Mouse (Mus musculus) layer of hippocampus, adult 2 months (tissue): ENCODE data around the gene Ube2b. TPM values are rescaled to one million over a fixed set of nuclear protein-coding genes. Genes with fewer than 3 reads are reported as not detected.

Experiments used
- DNase-seq, 2 experiments: peaks; one replicate each; pipeline ENCODE4 v3.0.0; 2022; ENCODE audit warnings: low spot score in 2 of 2
- H3K27ac ChIP-seq: fragments of 200-600 bp; 2 replicates; pipeline ENCODE4 v1.8.1; 2022
- H3K4me3 ChIP-seq: fragments of 200-600 bp; 2 replicates; pipeline ENCODE4 v1.8.1; 2022; ENCODE audit warnings: mild to moderate bottlenecking
- CTCF ChIP-seq: fragments of 200-600 bp; conservative IDR thresholded peaks from 2 replicates; pipeline ENCODE4 v1.8.1; 2022; ENCODE audit warnings: antibody characterized with exemption, mild to moderate bottlenecking, moderate library complexity
- long read RNA-seq, 2 experiments: library from polyadenylated mRNA; stranded (forward); transcript quantifications; one replicate each; pipeline ENCODE4 v2.0.0; 2021; ENCODE audit warnings: borderline mapping rate in 2 of 2
- total RNA-seq, 2 experiments: library from RNA; stranded (reverse); gene quantifications; 2 replicates each; pipeline ENCODE4 v1.2.3; 2021

Ube2b gene
- 100 to 1,000 TPM; 182 to 191 TPM for total RNA-seq
- long read RNA-seq, experiment 1, transcript Ube2b-202 (7 exons, 585 nt): minor isoform, 10 of 54 reads
- long read RNA-seq, experiment 1, transcript Ube2b-201 (6 exons, 1,792 nt): major isoform, 28 of 54 reads
- long read RNA-seq, experiment 1, partial matches to known transcripts: 6 of 54 reads
- long read RNA-seq, experiment 1, other reads (novel, unspliced or antisense): 10 of 54 reads
- long read RNA-seq, experiment 2, transcript Ube2b-201 (6 exons, 1,792 nt): major isoform, 54 of 76 reads
- long read RNA-seq, experiment 2, transcript Ube2b-202 (7 exons, 585 nt): minor isoform, 7 of 76 reads
- long read RNA-seq, experiment 2, partial matches to known transcripts: 5 of 76 reads
- long read RNA-seq, experiment 2, other reads (novel, unspliced or antisense): 10 of 76 reads

DNA sequence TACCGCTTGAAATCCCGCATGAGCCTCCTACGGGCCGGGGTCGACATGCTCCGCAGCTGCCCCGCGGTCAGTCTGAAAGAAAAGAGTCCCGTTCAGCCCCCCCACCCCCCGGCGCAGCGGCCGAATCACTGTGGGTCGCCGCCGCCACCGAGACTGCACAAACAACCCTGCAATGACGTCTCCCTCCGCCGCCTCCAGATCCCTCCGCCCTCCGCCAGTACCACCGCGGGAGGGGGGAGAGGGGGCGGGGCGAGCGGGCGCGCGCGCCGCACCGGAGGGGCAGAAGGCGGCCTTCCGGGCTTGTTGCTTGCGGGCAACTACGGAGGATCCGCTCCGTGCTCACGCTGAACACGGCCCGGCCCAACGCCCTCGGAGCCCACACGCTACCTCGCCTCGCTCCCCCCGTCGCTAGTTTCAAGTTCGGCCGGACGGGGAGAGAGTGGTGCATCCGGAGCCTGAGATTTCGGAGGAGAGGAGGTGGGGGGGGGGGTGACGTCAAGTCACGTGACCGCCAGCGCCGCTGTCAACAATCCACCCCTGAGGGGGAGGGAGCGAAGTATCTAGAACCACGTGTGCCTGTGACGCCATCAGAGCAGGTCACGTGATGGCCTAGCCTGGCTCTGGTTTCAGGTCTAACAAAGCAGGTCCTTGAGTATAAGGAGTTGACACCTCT is at the start of gene Ube2b:
Ube2b (minus strand) TSS at position 473 of the 673 bp plus-strand sequence.
- Histone ChIP-seq H3K27ac (peak within 1 kb of the TSS; percentile 100), H3K4me3 (peak within 1 kb of the TSS; percentile 99)
- no peak for TF ChIP-seq CTCF
- peak; percentile 93 to 96 for DNase-seq

DNA sequence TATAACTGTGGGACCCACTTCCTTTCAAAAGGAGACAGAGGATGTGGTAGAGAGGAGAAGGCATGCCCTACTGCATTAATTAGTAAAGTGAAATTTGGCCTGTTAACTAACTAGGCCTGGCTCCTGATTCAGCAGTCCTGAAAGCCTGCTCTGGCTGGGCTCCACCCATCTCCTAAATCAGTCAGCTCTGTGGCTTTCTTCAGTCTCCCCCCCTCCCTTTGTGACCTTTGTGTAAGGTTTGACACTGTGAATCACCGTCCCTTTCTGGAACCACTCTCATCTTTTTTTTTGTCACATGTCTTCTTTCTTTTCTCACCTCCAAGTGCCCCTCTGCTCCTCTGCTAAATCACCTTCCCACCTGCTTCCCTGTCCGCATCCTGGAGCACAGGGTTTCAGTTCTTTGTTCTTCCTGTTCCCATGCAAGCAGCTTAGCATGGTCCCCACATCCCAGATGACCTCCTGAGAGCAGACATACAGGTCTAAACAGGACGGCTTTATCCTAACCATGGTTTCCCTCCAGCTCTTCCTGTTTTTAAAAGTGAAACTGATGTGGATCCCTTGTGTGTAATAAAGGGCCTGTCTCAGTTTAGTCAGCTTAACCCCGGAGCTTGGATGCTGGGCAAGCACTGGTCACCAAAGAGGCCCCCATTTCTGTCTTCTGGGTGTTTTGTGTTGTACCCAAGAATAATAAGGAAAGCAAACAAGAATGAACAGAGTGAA is 46.0 kb upstream of the Ube2b start:
- TF ChIP-seq CTCF: no peak
- no peak overlapping the region for H3K27ac ChIP-seq
- no peak for DNase-seq
- no peak overlapping the region for H3K4me3 ChIP-seq

DNA sequence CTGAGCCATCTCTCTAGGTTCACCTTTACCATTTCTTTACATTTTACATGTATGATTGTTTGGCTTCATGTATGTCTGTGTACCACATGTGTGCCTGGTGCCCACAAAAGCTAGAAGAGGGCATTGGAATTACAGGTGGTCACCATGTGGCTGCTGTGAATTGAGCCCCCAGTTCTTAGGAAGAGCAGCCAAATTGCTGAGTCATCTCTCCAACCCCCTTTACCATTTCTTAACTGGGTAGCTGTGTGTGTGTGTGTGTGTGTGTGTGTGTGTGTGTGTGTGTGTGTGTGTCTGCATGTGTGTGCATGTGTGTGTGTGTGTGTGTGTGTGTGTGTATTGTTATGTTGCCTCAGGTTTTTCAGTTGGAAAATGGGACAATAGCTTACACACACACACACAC is 43.6 kb upstream of the Ube2b start:
- DNase-seq: no peak
- no peak overlapping the region for H3K27ac ChIP-seq
- TF ChIP-seq CTCF: no peak

DNA sequence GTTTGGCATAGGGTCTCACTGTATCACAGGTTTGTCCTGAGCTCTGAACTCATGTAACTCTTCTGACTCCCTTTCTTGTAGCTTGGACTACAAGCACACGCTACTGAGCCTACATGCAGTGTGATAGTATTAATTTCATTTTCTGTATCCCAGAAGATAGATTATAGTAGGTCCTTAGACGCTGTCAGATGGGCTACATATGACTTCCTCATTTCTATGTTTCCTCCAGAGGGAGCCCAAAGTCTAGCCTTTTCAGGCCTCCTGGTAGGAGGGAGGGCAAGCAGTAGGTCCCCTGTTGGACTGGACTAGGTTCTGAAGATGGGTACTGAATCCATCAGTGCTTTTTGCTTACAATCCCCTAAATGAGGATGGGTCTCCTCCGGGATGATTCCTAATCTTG is 42.7 kb upstream of the Ube2b start:
- Histone ChIP-seq H3K4me3 (no peak overlapping the region), H3K27ac (no peak overlapping the region)
- no peak for DNase-seq
- TF ChIP-seq CTCF: peak; percentile 66

More for the DNA sequence above, 43.6 kb upstream of the Ube2b start:
- no peak overlapping the region for H3K4me3 ChIP-seq

DNA sequence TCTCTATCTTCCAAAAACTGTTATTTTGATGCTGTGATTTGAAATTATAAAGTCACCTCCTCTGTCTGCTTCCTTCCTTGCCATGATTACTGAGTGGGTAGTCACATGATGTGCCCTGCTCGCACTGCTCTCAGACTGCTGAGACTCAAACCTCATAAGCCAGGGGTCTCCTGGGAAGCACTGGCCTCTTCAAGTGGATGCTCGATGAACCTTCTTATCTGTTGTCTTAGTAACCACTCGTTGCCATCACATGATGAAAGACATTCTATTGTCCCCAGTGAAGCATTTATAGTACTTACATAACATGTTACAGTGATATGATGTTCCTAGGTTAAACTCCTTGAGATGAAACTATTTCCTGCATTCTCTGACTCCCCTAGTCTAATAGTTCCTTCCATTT is 37.1 kb upstream of the Ube2b start:
- H3K27ac ChIP-seq: no peak overlapping the region

DNA sequence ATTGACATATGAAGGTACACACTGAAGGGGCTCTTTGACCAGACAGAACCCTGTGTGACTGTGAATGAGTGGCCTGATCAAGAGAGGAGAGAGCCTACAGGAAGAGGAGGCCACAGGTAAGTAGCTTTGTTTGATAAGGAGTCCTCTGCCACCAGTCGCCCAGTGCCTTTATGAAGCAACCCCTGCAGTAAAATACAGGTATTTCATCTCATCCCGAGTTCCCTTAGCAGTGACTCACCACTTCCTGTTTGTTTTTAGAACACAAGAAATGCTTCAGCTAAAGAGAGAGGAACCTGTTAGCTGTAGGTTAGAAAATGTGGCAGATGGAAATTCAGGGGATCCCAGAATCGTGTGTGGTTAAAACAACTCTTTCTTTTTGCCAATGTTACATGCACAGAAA is 35.3 kb upstream of the Ube2b start:
- no peak overlapping the region for H3K27ac ChIP-seq
- DNase-seq: no peak

More for the DNA sequence above, 37.1 kb upstream of the Ube2b start:
- H3K4me3 ChIP-seq: no peak overlapping the region
- no peak for DNase-seq
- no peak for TF ChIP-seq CTCF

DNA sequence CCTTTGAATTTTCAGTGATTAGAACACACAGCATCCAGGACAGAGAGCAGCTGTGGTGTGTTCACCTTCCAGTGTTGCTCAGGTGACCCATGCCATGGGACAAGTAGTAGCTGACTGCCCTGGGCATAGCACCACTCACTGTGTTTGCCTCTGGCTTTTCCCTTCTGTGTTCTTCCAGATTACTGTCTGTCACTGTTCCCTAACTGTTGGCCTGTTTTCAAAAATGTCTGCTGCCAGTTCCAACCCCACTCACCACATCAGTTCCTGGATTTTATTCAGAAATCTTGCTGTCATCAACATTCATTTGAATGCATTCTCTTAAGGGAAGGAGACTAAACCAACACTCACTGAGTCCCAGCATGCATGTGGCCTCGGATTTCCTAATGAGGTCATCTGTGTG is 33.4 kb upstream of the Ube2b start:
- peak; percentile 55 to 76 for DNase-seq
- no peak overlapping the region for H3K4me3 ChIP-seq
- TF ChIP-seq CTCF: no peak
- H3K27ac ChIP-seq: peak overlapping the region; percentile 43; the same call in 1 of the 2 replicates

More for the DNA sequence above, 35.3 kb upstream of the Ube2b start:
- TF ChIP-seq CTCF: no peak
- H3K4me3 ChIP-seq: no peak overlapping the region

DNA sequence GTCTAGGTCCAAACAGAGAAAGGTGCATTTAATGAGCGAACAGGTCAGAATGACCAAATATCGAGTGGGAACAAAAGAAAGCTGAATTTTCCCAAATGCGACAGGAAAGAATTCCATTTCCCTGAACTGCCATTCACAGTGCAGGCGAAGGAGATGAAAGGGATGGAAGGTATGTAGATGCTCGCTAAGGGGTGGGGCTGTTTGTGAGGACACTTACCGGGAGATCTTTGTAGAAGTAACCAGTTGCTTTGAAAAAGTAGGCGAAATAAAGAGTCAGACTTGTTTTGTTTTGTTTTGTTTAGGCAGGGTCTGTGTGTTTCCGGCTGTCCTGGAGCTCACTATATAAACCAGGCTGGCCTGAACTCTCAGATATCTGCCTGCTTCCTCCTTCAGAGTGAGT is 31.8 kb upstream of the Ube2b start:
- no peak for TF ChIP-seq CTCF
- no peak overlapping the region for H3K4me3 ChIP-seq

DNA sequence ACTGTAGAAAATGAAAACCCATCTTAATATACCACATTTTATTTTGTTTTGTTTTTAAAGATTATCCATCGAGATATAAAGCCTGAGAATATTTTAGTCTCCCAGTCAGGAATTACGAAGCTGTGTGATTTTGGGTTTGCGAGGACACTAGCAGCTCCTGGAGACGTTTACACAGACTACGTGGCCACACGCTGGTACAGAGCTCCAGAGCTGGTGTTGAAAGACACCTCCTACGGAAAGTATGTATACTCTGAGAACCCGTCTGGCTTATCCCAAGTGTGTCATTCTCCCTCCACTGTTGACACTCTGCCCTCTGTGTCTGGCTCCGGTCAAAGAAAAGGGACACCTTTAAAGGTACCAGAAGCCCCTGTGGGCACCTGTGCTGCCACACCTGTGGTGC is 17.7 kb upstream of the Ube2b start:
- H3K4me3 ChIP-seq: no peak overlapping the region
- no peak for DNase-seq
- no peak for TF ChIP-seq CTCF
- H3K27ac ChIP-seq: no peak overlapping the region

More for the DNA sequence above, 31.8 kb upstream of the Ube2b start:
- no peak for DNase-seq
- H3K27ac ChIP-seq: no peak overlapping the region

DNA sequence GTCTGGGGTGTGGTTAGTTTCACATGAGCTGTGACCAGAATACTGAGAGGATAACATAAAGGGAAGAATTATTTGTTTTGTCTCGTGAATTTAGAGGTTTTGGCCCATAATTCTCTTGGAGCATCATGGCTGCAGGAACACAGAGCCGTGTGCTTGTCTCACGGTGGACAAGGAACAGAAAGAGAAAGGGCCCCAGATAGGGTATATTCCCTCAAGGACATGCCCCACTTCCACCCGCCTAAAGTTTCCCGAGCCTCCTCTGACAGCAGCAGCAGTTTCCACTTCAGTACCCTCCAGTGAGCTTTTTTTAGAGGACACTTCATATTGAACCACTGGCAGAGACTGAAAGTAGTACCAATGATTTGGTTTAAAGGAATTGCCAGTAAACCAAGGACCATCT is 11.0 kb upstream of the Ube2b start:
- no peak for DNase-seq
- no peak for TF ChIP-seq CTCF
- H3K4me3 ChIP-seq: no peak overlapping the region
- H3K27ac ChIP-seq: no peak overlapping the region

DNA sequence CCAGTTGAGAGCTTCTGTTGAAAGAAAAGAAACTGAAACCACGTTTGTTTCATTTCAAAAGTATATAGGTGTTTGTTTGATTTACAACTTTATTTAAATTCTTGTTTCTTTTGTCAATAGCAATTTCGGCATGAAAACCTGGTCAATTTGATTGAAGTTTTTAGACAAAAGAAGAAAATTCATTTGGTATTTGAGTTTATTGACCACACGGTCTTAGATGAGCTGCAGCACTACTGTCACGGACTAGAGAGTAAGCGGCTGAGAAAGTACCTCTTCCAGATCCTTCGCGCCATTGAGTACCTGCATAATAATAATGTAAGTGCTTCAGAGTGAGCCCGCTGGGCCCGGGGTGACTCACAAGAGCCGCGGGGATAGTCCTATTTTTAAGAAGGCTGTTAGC is 10.4 kb upstream of the Ube2b start:
- Histone ChIP-seq H3K4me3 (no peak overlapping the region), H3K27ac (no peak overlapping the region)
- TF ChIP-seq CTCF: no peak
- DNase-seq: no peak

DNA sequence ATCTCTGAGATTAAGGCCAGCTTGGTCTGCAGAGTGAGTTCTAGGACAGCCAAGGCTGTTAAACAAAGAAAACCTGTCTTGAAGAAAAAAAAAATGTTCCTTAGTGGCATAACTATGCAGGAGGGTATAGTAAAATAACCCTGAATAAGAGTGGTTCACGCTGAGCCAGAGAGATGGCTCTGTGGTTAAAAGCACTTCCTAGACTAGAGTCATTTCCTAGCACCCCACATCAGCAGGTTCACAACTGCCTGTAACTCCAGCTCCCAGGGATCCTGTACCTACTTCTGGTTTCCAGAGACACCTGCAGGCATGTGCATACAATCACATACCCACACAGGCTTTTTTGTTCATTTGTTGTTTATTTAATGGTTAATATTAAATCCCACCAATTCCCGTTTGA is 5.0 kb upstream of the Ube2b start:
- no peak overlapping the region for H3K4me3 ChIP-seq
- TF ChIP-seq CTCF: no peak
- no peak overlapping the region for H3K27ac ChIP-seq
- DNase-seq: no peak
